Mouse (Mus musculus) cerebellum, adult 9-11 months (tissue): ENCODE measurements at regions not wholly inside any gene's neighbourhood (a gene's known extent, or its start where the extent isn't known, plus 50 kb on each side); places are given as distances from the start of the nearest gene placed in this dataset.
"Not testable (repeated sequence)": the region's sequence is repeated elsewhere in the genome, so short reads cannot be mapped to it uniquely, and the experiment has no call there.

ENCODE experiments used
- DNase-seq: peaks from one replicate; pipeline ENCODE4 v3.0.0; 2022

- no peak for DNase-seq
Measured at GRCm38 (mm10) chr1:7388627-7389026, 2580.9 kb downstream of the Gm37988 start.

DNA sequence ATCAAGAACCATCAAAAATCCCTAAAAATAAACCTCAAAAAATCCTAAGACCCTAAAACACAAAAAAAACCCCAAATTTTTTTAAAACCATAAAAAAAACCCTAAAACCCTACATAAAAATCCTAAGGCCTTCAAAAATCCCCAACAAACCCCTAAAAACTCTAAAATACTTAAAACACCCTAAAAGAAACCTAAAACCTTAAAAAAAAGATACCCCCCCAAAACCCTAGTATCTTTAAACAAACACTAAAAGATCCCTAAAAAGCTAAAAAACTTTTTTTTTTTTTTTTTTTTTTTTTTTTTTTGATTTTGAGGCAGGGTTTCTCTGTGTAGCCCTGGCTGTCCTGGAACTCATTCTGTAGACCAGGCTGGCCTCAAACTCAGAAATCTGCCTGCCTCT, 2585.8 kb downstream of the Gm37988 start:
- no peak for DNase-seq

- no peak for DNase-seq
Measured at GRCm38 (mm10) chr1:7394161-7394560, 2586.5 kb downstream of the Gm37988 start.

DNA sequence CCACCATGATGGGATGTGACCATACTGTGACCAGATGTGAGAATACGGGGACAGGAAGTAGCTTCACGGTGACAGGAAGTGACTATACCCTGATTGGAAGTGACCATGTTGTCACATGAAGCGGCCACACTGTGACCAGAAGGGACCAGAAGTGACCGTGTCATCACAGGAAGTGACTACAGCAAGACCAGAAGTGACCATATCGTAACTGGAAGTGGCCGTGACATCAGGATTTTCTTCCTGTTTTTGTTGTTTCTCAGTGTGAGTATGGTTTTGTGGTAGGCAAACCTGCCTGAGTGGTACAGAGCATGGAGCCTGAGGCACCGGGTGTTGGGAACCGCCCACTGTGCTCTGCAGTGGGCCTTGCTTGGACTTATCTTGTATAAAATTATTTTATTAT, 2587.8 kb downstream of the Gm37988 start:
- DNase-seq = peak; percentile 12

GRCm38 (mm10) chr1:7396867-7397806, 2589.4 kb downstream of the Gm37988 start:
- no peak for DNase-seq

DNA sequence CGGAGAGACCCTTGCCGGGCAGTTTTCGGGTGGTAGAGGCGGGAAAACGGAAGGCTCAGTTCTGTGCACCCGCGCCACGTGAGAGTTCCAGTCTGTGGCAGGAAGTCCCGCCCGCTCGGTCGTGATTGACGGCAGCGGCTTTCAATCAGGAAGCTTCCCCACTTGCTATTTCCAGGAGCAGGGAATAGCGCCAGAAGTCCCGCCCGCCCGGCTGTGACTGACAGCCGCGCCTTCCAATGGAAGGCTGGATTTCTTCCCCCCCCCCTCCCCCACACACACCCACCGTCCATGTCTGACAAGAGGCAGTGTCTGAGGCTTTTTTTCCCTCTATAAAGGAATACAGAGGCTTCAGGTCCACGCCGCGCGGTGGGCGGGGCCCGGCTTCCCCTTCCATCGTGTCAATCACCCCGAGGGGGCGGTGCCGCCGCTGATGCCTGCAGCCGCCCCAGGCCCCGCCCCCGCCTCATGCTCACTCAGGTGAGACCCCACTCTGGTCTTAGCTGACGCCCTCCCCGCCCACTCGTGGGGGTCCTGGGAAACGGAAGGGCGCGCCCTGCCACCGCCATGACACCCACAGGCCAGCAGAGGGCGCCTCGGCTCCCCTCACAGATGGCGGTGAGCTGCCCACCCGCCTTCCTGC, 2590.2 kb downstream of the Gm37988 start:
- DNase-seq = peak; percentile 99

GRCm38 (mm10) chr1:7398678-7399218, 2591.1 kb downstream of the Gm37988 start:
- DNase-seq = peak; percentile 37

DNA sequence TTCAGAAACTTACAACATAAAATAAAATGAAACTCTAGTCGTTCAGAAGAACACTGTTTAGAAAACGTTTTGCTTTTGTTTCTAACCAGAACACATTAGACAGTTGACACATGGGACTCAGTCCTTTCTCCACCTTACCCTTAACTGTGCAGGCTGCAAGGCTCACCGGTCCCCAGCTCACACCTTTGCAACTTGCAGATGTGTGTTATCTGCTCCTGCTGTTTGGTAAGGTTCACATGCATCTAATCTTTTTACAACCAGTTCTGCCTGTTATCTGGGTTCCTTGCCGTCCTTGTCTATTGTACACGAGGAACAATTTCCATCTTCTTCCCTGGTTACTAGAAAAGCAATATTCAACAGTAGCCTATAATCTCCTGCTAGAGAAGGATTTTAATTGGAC, 2598.0 kb downstream of the Gm37988 start:
- not testable (repeated sequence) for DNase-seq

GRCm38 (mm10) chr1:7414444-7414843, 2606.8 kb downstream of the Gm37988 start:
- DNase-seq = no peak

DNA sequence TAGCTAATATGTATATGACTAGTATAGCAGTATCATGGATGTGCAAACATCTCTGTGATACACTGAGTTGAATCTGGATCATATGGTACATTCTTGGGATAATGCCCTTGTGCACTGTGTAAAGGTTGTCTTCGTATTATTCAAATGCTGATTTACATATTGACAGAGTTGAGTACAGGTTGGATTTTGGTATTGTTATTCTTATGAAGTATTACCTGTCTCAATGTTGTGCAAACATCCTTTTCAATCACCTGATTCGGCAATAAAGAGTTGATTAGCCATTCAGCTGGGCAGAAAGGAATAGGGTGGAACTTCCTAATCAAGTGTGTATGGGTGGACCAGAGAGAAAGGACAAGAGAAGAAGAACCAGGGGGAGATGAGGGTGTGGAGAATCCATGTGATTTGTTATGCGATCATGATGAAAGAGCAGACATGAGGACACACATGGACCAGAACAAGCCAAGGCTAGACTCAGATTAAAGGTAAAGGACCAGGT, 2644.0 kb downstream of the Gm37988 start:
- no peak for DNase-seq

DNA sequence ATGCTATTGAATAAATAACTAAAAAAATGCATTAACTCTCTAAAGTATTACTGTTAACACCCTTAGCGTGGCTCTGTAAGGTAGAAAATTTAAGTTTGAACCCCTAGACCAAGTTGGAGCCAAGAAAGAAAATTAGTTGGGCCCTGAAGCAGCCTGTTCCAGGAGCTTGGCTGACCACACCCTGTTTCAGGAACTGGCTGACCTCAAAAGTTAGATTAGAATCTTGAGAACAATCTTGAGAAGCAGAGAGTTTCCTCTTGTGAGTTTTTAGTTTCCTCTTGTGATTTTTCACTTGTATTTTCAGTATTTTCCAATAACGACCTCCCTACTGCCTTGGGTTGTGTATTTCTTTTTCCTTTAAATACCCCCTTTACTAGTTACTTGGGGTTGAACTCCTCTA, 2647.2 kb downstream of the Gm37988 start:
- DNase-seq = no peak

GRCm38 (mm10) chr1:7457895-7458294, 2650.2 kb downstream of the Gm37988 start:
- DNase-seq = no peak

DNA sequence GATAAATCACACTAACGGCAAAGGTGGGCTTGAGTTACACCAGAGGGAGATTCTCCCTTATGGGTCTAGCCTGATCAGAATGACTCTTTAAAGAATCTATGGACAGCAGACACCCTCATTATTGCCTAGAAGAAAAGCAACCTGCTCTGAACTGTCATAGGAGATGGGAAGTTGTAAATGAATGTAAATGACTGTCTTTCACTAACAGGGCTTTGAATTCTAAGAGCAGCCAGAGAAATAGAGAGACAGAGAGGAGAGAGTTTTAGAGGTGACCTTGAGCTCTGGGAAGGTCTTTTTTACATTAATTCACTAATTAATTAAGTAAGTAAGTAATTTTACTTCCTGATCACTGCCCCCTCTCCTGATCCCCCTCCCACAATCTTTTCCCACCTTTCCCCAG, 2686.4 kb downstream of the Gm37988 start:
- DNase-seq = no peak

DNA sequence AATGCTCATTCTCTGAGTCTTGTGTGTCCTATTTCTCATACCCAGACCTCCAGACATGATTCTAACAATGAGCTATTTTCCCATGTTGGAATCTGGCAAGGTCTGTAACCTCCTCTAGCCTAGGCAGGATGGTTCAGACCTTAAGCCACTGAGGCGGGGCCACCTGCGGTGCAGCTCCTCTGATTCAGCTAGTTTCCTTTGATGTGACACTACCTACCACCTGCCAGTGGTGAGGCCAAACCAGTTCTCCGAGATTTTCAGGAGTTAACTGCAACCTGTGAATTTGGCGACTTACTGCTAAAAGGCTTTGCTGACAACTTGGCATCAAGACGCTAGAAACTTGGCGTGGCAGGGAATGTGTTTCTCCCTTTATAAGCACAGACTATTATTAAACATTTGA, 2691.3 kb downstream of the Gm37988 start:
- DNase-seq = no peak

DNA sequence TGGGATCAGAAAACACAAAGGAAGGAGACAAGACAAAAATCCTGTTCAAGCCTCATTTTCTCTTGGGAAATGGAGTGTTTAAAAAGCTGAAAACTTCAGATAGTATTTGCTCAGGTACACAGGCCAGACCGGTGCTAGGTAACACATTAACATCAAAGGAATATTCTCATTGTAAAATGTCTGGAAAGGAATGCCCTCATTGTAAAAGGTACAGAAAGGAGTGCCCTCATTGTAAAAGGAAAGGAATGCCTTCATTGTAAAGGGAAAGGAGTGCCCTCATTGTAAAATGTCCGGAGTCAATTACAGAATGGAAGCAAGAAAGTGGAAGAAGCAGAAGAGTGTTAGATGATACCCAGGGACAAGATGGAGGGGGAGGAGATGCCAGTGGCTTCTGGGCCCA, 2694.7 kb downstream of the Gm37988 start:
- no peak for DNase-seq

- DNase-seq = no peak
Measured at GRCm38 (mm10) chr1:7518791-7519190, 2711.1 kb downstream of the Gm37988 start.

- no peak for DNase-seq
Measured at GRCm38 (mm10) chr1:7533506-7533905, 2725.8 kb downstream of the Gm37988 start.

DNA sequence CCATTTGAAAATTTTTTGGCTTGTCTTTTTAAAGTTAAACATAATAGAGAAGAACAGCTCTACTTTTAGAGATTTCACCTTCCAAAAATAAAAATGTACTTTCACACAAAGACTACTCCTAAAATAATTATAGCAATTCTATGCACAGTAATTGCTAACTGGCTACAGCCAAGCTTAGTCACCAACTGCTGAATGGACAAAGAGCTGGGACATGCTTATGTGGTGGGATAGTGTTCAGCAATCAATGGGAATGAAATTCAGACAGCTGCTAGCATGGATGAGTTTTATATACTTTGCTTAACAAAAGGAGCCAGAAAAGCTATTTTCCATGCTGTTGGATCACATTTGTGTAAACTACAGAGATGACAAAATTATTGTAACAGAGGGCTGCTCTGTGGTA, 2727.5 kb downstream of the Gm37988 start:
- no peak for DNase-seq

DNA sequence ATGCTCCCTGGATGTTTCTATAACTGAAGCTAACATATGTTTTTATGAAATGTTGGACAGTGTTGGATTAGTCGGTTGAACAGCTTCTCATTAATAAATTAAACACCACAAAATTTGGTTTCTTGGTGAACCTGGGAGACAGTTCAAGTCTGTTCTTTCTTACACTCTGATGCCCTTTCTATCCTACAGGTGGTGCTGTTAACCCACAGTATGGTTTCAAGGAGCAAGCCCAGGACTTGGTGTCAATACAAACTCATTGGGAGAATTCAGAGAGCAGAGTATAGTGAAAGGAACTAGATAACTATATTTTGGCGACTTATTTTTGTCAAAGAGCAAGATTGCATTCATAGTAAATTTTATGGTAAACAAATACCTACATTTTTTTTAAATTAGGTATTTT, 2735.8 kb downstream of the Gm37988 start:
- no peak for DNase-seq

GRCm38 (mm10) chr1:7548261-7548660, 2740.6 kb downstream of the Gm37988 start:
- DNase-seq = no peak

DNA sequence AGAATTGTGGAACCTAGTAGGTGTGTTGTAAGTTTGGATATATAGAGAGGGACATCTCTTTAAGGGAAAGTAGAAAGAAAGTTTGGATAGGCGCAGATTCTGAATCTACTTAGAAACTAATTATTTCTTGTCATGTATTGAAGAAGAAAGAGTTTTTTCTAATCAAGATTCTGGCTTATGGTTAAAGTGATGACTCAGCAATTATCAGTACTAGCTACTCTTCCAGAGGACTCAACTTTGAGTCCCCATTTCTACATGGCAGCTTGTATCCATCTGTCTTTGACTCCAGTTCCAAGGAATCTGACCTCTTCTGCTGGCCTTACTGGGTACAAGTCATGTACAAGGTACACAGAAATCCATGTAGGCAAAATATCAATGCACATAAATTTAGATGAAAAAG, 2767.1 kb downstream of the Gm37988 start:
- DNase-seq = no peak

GRCm38 (mm10) chr1:7586409-7586808, 2778.7 kb downstream of the Gm37988 start:
- DNase-seq = no peak

DNA sequence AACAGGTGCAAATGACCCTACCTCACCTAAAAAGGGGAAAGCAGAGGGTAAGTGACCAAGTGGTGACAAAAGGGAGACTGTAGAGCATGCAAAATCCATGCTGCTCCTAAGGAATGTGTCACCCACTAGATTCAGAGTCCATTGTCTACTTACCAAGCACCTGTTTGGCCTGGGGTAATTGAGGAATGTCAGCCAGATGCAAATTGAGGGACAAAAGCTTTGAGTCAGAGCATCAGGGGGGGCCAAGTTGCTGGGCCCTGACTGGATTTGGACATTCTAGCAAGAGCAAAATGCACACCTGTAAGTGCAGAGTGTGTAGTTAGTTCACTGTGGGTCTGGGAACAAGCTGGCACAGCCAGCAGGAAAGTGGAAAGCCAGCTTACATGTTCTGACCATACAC, 2783.6 kb downstream of the Gm37988 start:
- no peak for DNase-seq
